Mouse (Mus musculus): ENCODE results near the gene Hesx1. TPM values are rescaled to one million over a fixed set of nuclear protein-coding genes. Genes with fewer than 3 reads are reported as not detected.

The Hesx1 gene
- total and polyA plus RNA-seq, 3 experiments, result 1.9 to 4.3 (median 3.9) TPM

- H3K79me2 ChIP-seq (replicated peaks; ENCODE audit: control insufficient read depth, extremely low read depth, insufficient read depth, poor library complexity, severe bottlenecking), result no peaks in the 10 kb centered on the region
- TF ChIP-seq CTCF (conservative IDR thresholded peaks at IDR 0.05 in 1 of 2, IDR thresholded peaks at IDR 0.05 in 1 of 2; ENCODE audit: low read depth in 2 of 2, low read length in 2 of 2) (peak in 1 of 2 experiments; percentile 68; a peak in 2 of 4 replicates), ETS1 (conservative IDR thresholded peaks at IDR 0.05; ENCODE audit: low read depth, low read length) (no peak), SMC3 (IDR thresholded peaks at IDR 0.05; ENCODE audit: low read depth, low read length) (peak; percentile 70), ZNF384 (IDR thresholded peaks at IDR 0.05; ENCODE audit: low read depth, low read length) (no peak), RAD21 (IDR thresholded peaks at IDR 0.05; ENCODE audit: low read depth, low read length) (peak; percentile 48), E2F4 (IDR thresholded peaks at IDR 0.05; ENCODE audit: insufficient replicate concordance, low read depth, low read length) (0 out of 2 replicates have a peak, but pooled peaks have one; percentile 18), KAT2A (IDR thresholded peaks at IDR 0.05; ENCODE audit: insufficient replicate concordance, low read length) (no peak), MYC (IDR thresholded peaks at IDR 0.05; ENCODE audit: low read depth, low read length) (peak; percentile 50; the same call in 1 of the 2 replicates)
- peaks cover 4 to 7% of the 10 kb centered on the region in 2 experiments; a peak in 3 of 4 replicates for H3K4me1 ChIP-seq (ENCODE audit: control insufficient read depth in 1 of 2, insufficient read depth in 2 of 2)
- no peak overlapping the region for H3K27ac ChIP-seq (ENCODE audit: insufficient read depth, low read depth)
- no peak overlapping the region for H3K4me3 ChIP-seq (replicated peaks in 1 of 3; ENCODE audit: low read depth in 2 of 3, low read length in 2 of 3, poor library complexity in 1 of 3)
- no peaks in the 10 kb centered on the region for H3K36me3 ChIP-seq (replicated peaks in 1 of 2; ENCODE audit: control insufficient read depth in 1 of 2, insufficient read depth in 1 of 2, low read length in 1 of 2)
- in situ Hi-C loops (cut with MboI; ENCODE audit: low pct_ligation_motif_present, low pct_unique_long_range_greater_than_20kb, low sequenced_read_pairs) (loop anchor here (25.0 kb wide), 1 partner anchor 301 kb away; the partner anchor contains the start of gene Dnah12), dilution Hi-C loops (cut with MboI; ENCODE audit: extremely low pct_ligation_motif_present, extremely low pct_unique_long_range_greater_than_20kb, low sequenced_read_pairs) (no loop called here)
- no peak overlapping the region for H3K9ac ChIP-seq (ENCODE audit: insufficient read depth, low read depth)
- no peak for DNase-seq (ENCODE audit: extremely low read depth)
- H3K9me3 ChIP-seq (replicated peaks; ENCODE audit: low read length), result no peaks in the 10 kb centered on the region
- H3K4me2 ChIP-seq (ENCODE audit: insufficient read depth, low read depth, poor library complexity, severe bottlenecking), result no peak overlapping the region
- H3K27me3 ChIP-seq (replicated peaks), result no peaks in the 10 kb centered on the region
Measured at GRCm38 (mm10) chr14:26988694-26989093, 5.5 kb upstream of the Hesx1 start.

GRCm38 (mm10) chr14:26991622-26992021 is 2.6 kb upstream of the Hesx1 start:
- Histone ChIP-seq H3K27ac (ENCODE audit: insufficient read depth, low read depth) (no peak overlapping the region), H3K4me1 (ENCODE audit: control insufficient read depth in 1 of 2, insufficient read depth in 2 of 2) (peaks cover 7 to 12% of the 10 kb centered on the region in 2 experiments; a peak in 3 of 4 replicates), H3K4me3 (replicated peaks in 1 of 3; ENCODE audit: low read depth in 2 of 3, low read length in 2 of 3, poor library complexity in 1 of 3) (no peak overlapping the region), H3K4me2 (ENCODE audit: insufficient read depth, low read depth, poor library complexity, severe bottlenecking) (no peak overlapping the region), H3K27me3 (replicated peaks) (no peaks in the 10 kb centered on the region), H3K9me3 (replicated peaks; ENCODE audit: low read length) (no peaks in the 10 kb centered on the region), H3K79me2 (replicated peaks; ENCODE audit: control insufficient read depth, extremely low read depth, insufficient read depth, poor library complexity, severe bottlenecking) (no peaks in the 10 kb centered on the region), H3K36me3 (replicated peaks in 1 of 2; ENCODE audit: control insufficient read depth in 1 of 2, insufficient read depth in 1 of 2, low read length in 1 of 2) (no peaks in the 10 kb centered on the region), H3K9ac (ENCODE audit: insufficient read depth, low read depth) (no peak overlapping the region)
- TF ChIP-seq JUN (IDR thresholded peaks at IDR 0.05; ENCODE audit: insufficient read depth, low read depth, low read length), result no peak
- no peak for TF ChIP-seq CTCF (conservative IDR thresholded peaks at IDR 0.05 in 1 of 2, IDR thresholded peaks at IDR 0.05 in 1 of 2; ENCODE audit: low read depth in 2 of 2, low read length in 2 of 2)
- no peak for TF ChIP-seq ZC3H11A (IDR thresholded peaks at IDR 0.05; ENCODE audit: low read depth, low read length)
- TF ChIP-seq USF1 (IDR thresholded peaks at IDR 0.05; ENCODE audit: low read depth, low read length), result no peak
- TF ChIP-seq RAD21 (IDR thresholded peaks at IDR 0.05; ENCODE audit: low read depth, low read length), result no peak
- no peak for TF ChIP-seq NRF1 (IDR thresholded peaks at IDR 0.05; ENCODE audit: low read depth, low read length)
- TF ChIP-seq JUND (conservative IDR thresholded peaks at IDR 0.05; ENCODE audit: low read depth, low read length), result no peak
- TF ChIP-seq HCFC1 (IDR thresholded peaks at IDR 0.05; ENCODE audit: low read depth, low read length), result no peak
- TF ChIP-seq MYC (IDR thresholded peaks at IDR 0.05; ENCODE audit: low read depth, low read length), result no peak
- TF ChIP-seq ELF1 (IDR thresholded peaks at IDR 0.05; ENCODE audit: low read depth, low read length), result no peak
- no peak for TF ChIP-seq E2F4 (IDR thresholded peaks at IDR 0.05; ENCODE audit: insufficient replicate concordance, low read depth, low read length)
- TF ChIP-seq MAX (IDR thresholded peaks at IDR 0.05; ENCODE audit: low read length), result no peak
- no peak for TF ChIP-seq SIN3A (IDR thresholded peaks at IDR 0.05; ENCODE audit: low read length)
- no peak for TF ChIP-seq BHLHE40 (IDR thresholded peaks at IDR 0.05; ENCODE audit: low read depth, low read length)
- in situ Hi-C loops (cut with MboI; ENCODE audit: low pct_ligation_motif_present, low pct_unique_long_range_greater_than_20kb, low sequenced_read_pairs) (loop anchor here (25.0 kb wide), 1 partner anchor 304 kb away; the partner anchor contains the start of gene Dnah12), dilution Hi-C loops (cut with MboI; ENCODE audit: extremely low pct_ligation_motif_present, extremely low pct_unique_long_range_greater_than_20kb, low sequenced_read_pairs) (no loop called here)
- DNase-seq (ENCODE audit: extremely low read depth), result no peak
